Mouse (Mus musculus): ENCODE results near the gene Sap25. TPM values are rescaled to one million over a fixed set of nuclear protein-coding genes. Genes with fewer than 3 reads are reported as not detected.

Sap25 gene
- 4.5 and 8.5 TPM in 2 replicates for polyA plus RNA-seq (2015; fragmentation: Nextera tagmentation; extraction: Ambion mirVana)

- ATAC-seq (replicated peaks), result no peak
- WGBS, result 88% methylated on average over 19 of the region's 19 CpGs
- peaks cover 52% of the 10 kb centered on the region for H3K36me3 ChIP-seq
Measured at GRCm38 (mm10) chr5:137641054-137641453, at the start of gene Sap25. Sap25 (plus strand) TSS chr5:137641334.

GRCm38 (mm10) chr5:137595921-137596320 is 45.2 kb upstream of the Sap25 start:
- Histone ChIP-seq H3K27me3 (no peaks in the 10 kb centered on the region), H3K27ac (replicated peaks) (no peak overlapping the region), H3K9me3 (no peaks in the 10 kb centered on the region), H3K4me2 (replicated peaks) (no peak overlapping the region), H3K4me3 (no peak overlapping the region), H3K4me1 (peaks cover 16% of the 10 kb centered on the region), H3K9ac (replicated peaks) (no peak overlapping the region), H3K36me3 (no peaks in the 10 kb centered on the region)
- WGBS, result 70% methylated on average over 7 of the region's 7 CpGs
- ATAC-seq (replicated peaks), result no peak

More at GRCm38 (mm10) chr5:137641054-137641453, at the start of gene Sap25:
- H3K4me3 ChIP-seq, result no peak within 1 kb of the TSS
- peaks cover 25% of the 10 kb centered on the region for H3K27me3 ChIP-seq
- H3K9me3 ChIP-seq, result no peaks in the 10 kb centered on the region
- peaks cover 9% of the 10 kb centered on the region for H3K4me1 ChIP-seq
- H3K9ac ChIP-seq (replicated peaks), result no peak within 1 kb of the TSS
- H3K27ac ChIP-seq (replicated peaks), result no peak within 1 kb of the TSS
- no peak within 1 kb of the TSS for H3K4me2 ChIP-seq (replicated peaks)

DNA sequence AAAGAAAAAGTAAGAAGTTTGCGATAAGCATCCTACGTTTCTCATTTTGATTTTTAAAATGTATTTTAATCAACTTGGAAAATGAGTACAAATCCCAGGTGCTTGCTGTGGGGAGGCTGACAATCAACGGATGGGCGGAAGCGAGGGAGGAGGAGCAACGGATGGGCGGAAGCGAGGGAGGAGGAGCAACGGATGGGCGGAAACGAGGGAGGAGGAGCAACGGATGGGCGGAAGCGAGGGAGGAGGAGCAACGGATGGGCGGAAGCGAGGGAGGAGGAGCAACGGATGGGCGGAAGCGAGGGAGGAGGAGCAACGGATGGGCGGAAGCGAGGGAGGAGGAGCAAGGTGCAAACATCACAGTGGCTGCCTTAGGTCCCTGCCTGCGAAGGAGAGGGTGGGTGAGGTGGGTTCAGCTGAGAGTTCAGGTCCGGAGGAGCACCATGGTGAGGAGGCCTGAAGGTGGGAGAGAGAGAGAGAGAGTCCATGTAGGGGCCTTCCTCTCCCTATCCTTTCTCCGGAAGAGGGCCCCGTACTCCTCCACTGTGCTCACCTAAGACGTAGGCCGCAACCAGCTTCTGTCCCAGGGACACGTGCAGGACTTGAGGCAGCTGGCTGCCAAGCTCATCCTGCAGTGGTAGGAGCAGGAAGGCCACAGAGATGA is 44.4 kb upstream of the Sap25 start:
- no peaks in the 10 kb centered on the region for H3K27me3 ChIP-seq
- H3K4me3 ChIP-seq, result 0 out of 2 replicates have a peak overlapping the region, but pooled peaks have one; percentile 8
- no peaks in the 10 kb centered on the region for H3K36me3 ChIP-seq
- H3K4me2 ChIP-seq (replicated peaks), result peak overlapping the region; percentile 3; the same call in 1 of the 2 replicates
- no peak overlapping the region for H3K27ac ChIP-seq (replicated peaks)
- peaks cover 21% of the 10 kb centered on the region for H3K4me1 ChIP-seq
- no peak for ATAC-seq (replicated peaks)
- H3K9ac ChIP-seq (replicated peaks), result no peak overlapping the region
- 36% methylated on average over 30 of the region's 30 CpGs for WGBS
- H3K9me3 ChIP-seq, result no peaks in the 10 kb centered on the region

DNA sequence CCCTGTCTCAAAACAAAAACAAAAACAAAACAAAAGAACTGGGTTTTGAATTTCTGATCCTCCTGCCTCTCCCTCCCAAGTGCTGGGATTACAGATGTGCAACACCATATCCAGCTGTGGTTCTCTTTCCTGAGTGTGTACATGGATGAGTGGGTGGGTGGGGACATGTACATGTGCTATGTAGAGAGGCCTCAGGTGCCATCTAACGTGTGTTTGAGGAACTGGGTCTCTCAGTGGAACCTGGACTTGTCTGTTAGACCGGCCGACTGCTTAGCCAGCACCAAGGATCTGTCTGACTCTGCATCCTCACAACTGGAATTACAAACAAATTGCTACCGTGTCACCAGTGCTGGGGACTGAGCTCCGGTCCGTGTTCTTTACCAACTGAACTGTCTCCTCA is 43.5 kb upstream of the Sap25 start:
- WGBS, result 95% methylated on average over 6 of the region's 6 CpGs
- no peaks in the 10 kb centered on the region for H3K36me3 ChIP-seq
- ATAC-seq (replicated peaks), result no peak

DNA sequence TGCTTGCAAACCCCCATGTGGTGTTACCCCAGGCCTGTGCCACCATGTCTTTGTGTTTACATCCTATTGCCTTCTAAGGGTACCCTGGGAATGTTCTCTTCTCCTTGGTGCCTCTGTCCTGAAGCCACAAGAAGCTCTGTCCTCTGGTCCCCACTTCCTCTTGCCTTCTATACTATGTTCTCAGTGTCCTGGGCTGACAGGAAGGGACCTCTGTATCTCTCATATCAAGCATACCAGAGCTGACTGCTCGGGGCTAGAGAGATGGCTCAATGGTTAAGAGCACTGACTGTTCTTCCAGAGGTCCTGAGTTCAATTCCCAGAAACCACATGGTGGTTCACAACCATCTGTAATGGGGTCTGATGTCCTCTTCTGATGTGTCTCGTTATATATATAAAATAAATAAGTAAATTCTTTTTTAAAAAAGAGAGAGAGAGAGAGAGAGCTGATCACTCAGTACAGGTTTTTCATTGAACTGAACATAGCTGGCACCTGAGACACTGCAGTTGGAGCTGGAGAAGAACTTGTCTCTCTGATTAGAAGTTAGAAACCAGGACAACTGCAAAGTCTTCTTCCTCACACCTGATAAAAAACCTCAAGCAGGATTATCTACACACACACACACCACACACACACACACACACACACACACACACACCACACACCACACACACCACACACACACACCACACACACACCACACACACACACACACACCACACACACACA is 42.9 kb upstream of the Sap25 start:
- no peak overlapping the region for H3K4me2 ChIP-seq (replicated peaks)
- 84% methylated on average over 2 of the region's 2 CpGs for WGBS
- ATAC-seq (replicated peaks), result no peak
- no peak overlapping the region for H3K27ac ChIP-seq (replicated peaks)
- no peaks in the 10 kb centered on the region for H3K9me3 ChIP-seq
- H3K36me3 ChIP-seq, result no peaks in the 10 kb centered on the region
- H3K9ac ChIP-seq (replicated peaks), result no peak overlapping the region
- H3K4me1 ChIP-seq, result peaks cover 30% of the 10 kb centered on the region
- H3K4me3 ChIP-seq, result no peak overlapping the region
- H3K27me3 ChIP-seq, result no peaks in the 10 kb centered on the region

More for the DNA sequence above, 43.5 kb upstream of the Sap25 start:
- no peak overlapping the region for H3K4me2 ChIP-seq (replicated peaks)
- no peak overlapping the region for H3K9ac ChIP-seq (replicated peaks)
- no peaks in the 10 kb centered on the region for H3K27me3 ChIP-seq
- peaks cover 28% of the 10 kb centered on the region for H3K4me1 ChIP-seq
- no peak overlapping the region for H3K4me3 ChIP-seq
- H3K27ac ChIP-seq (replicated peaks), result no peak overlapping the region
- no peaks in the 10 kb centered on the region for H3K9me3 ChIP-seq

DNA sequence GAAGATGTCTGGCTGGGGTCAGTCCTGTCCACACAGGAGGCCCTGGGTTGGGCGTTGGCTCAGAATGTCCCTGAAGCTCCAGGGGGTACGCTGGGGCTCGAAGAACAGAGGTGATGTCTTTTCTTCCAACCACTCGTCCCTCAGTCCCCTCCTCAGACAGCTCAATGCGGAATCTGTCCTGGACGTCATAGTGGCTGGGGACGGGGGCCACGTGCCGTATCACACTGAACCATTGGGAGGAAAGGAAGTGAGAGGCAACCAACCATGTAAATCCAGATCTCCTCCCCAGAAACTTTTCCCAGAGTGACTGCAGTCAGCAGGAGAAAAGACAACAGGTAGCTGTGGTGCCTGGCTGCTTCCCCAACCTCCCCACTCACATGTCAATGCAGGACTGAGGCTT is 41.5 kb upstream of the Sap25 start:
- peak overlapping the region; percentile 99 for H3K4me2 ChIP-seq (replicated peaks)
- peak overlapping the region; percentile 89 for H3K9ac ChIP-seq (replicated peaks)
- no peaks in the 10 kb centered on the region for H3K36me3 ChIP-seq
- peaks cover 30% of the 10 kb centered on the region for H3K4me1 ChIP-seq
- ATAC-seq (replicated peaks), result no peak
- H3K4me3 ChIP-seq, result peak overlapping the region; percentile 51
- 68% methylated on average over 9 of the region's 9 CpGs for WGBS
- H3K9me3 ChIP-seq, result no peaks in the 10 kb centered on the region
- no peak overlapping the region for H3K27ac ChIP-seq (replicated peaks)
- no peaks in the 10 kb centered on the region for H3K27me3 ChIP-seq

- 1% methylated on average over 19 of the region's 19 CpGs for WGBS
- Histone ChIP-seq H3K36me3 (no peaks in the 10 kb centered on the region), H3K4me1 (peaks cover 30% of the 10 kb centered on the region), H3K9ac (replicated peaks) (peak overlapping the region; percentile 89), H3K4me2 (replicated peaks) (peak overlapping the region; percentile 99), H3K4me3 (peak overlapping the region; percentile 51), H3K27ac (replicated peaks) (peak overlapping the region; percentile 70), H3K27me3 (no peaks in the 10 kb centered on the region), H3K9me3 (no peaks in the 10 kb centered on the region)
- 0 out of 2 replicates have a peak, but pooled peaks have one; percentile 30 for ATAC-seq (replicated peaks)
Measured at GRCm38 (mm10) chr5:137600281-137600618, 40.9 kb upstream of the Sap25 start.

DNA sequence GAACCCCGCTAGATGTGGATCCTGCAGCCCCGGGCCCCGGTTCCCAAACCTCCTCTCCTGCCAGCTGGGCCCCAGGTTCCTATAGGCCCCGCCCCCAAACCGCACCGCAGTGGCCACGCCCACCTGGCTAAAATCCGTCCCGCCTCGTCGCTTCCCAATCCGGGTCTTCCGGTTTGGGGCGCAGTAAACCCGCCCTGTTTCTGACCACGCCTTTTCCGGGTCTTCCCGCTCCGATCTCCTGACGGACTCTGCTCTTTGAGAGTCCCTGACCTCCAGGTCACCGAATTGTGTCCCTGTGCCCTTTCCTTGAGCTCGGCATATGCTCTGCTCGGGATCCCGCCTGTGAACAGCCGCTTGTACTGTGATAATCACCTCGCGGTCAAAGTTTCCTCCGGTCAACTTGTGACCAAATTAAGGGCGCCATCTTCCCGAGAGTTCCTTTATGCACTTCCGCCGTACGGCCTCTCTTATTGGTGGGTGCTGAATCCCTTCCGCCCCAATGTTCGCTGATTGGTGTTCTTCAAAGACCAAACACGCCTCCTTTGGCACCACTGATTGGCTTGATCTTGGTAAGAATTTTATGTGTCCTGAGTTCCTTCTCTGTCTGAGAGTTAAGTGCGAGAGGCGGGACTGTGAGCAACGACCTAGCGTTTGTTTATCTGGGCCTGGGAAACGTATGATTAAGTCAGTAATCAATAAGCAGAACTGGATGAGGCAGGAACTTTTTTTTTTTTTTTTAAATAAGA is 40.3 kb upstream of the Sap25 start, which contains the start of gene Mospd3:
Gene Mospd3 (minus strand): TSS at position 440 of the 746 bp plus-strand sequence.
- Histone ChIP-seq H3K9me3 (no peaks in the 10 kb centered on the region), H3K27ac (replicated peaks) (peak within 1 kb of the TSS; percentile 70), H3K4me1 (peaks cover 30% of the 10 kb centered on the region), H3K27me3 (no peaks in the 10 kb centered on the region), H3K4me3 (peak within 1 kb of the TSS; percentile 51), H3K9ac (replicated peaks) (peak within 1 kb of the TSS; percentile 89), H3K36me3 (no peaks in the 10 kb centered on the region), H3K4me2 (replicated peaks) (peak within 1 kb of the TSS; percentile 99)
- under 1% methylated on average over 41 of the region's 41 CpGs for WGBS
- ATAC-seq (replicated peaks), result peak; percentile 96

DNA sequence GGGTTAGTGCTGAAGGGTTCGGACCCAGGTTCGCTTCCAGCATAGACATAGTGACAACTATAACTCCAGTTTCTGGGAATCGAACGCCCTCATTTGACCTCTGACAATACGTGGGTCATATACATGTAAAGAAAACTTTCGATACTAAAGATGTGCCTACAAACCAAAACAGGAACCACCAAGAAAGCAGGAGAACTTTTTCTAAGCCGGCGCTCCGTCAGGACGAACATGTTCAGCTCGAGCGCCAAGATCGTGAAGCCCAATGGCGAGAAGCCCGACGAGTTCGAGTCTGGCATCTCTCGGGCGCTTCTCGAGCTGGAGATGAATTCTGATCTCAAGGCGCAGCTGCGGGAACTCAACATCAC is 39.8 kb upstream of the Sap25 start:
- H3K4me1 ChIP-seq, result peaks cover 30% of the 10 kb centered on the region
- no peaks in the 10 kb centered on the region for H3K9me3 ChIP-seq
- peak overlapping the region; percentile 49 for H3K9ac ChIP-seq (replicated peaks)
- under 1% methylated on average over 22 of the region's 22 CpGs for WGBS
- H3K27ac ChIP-seq (replicated peaks), result peak overlapping the region; percentile 70
- ATAC-seq (replicated peaks), result no peak
- peak overlapping the region; percentile 99 for H3K4me2 ChIP-seq (replicated peaks)
- H3K4me3 ChIP-seq, result peak overlapping the region; percentile 51
- H3K36me3 ChIP-seq, result no peaks in the 10 kb centered on the region
- H3K27me3 ChIP-seq, result no peaks in the 10 kb centered on the region

DNA sequence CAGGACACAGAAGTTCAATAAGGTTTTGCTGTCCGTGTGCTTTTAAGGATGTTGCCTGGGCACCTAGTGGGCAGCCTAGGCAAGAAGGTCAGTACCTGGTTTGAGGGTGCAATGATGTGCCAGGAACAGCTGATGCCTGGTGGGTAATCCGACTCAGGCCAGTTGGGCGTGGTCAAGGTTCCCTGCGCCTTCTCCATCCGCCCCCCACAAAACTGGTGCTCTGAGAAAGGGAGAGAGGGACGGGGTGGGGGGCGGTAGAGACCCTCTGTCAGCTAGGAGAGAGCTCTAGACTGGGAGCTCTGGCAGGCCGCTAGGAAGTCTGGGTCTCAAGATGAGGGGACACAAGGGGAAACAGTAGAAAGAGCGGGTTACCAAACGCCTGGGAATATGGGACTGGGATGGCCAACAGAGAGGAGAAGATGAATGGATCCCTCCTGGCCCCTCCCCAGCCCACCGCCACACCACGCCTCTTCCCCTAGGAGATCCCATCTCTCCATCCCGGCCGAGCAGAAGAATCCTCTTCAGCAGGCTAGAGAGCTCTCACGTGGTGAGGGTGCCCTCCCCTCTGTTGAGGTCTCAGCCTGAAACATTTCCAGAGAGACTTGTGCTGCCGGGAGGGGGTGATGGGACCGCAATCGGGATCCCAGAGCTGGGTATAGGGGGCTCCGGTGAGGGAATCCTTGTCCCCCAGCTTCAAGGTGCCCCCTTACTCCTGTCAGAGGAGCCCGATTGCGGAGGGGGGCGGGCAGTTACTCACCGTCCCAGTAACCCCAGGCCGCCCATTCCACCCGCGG is 33.1 kb upstream of the Sap25 start:
- Histone ChIP-seq H3K4me3 (peak overlapping the region; percentile 10; the same call in 1 of the 2 replicates), H3K36me3 (no peaks in the 10 kb centered on the region), H3K9me3 (no peaks in the 10 kb centered on the region), H3K27me3 (peaks cover 10% of the 10 kb centered on the region; the same call in 1 of the 2 replicates), H3K4me2 (replicated peaks) (peak overlapping the region; percentile 20), H3K4me1 (no peaks in the 10 kb centered on the region; the same call in 1 of the 2 replicates), H3K27ac (replicated peaks) (no peak overlapping the region), H3K9ac (replicated peaks) (0 out of 2 replicates have a peak overlapping the region, but pooled peaks have one; percentile 8)
- WGBS, result 15% methylated on average over 26 of the region's 26 CpGs
- no peak for ATAC-seq (replicated peaks)

DNA sequence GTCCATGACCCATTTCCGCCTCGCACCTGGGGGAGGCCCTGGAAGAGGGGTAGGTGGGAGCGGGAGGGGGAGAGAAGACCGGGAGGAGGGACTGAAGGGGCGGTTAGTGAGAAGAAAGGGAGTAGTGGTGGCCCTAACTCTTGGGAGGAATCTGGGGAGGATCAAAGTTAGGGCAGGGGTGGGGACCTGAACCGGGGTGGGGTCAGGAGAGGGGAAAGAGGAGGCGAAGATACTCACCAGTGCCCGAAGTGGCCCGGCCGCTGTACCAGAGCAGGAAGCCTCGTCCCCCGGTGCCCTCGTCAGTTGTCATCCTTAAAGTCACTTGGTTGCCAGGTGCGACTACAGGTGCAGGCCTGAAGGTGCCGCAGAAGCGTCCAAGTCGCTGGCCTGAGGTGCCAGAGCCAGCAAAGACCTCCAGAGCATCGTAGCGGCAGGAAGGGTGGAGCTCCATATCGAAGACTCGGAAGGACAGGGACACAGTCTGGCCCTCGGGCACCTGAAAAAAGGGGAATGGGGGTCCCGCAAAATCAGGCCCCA is 32.4 kb upstream of the Sap25 start:
- Histone ChIP-seq H3K4me3 (peak overlapping the region; percentile 10; the same call in 1 of the 2 replicates), H3K27me3 (peaks cover 10% of the 10 kb centered on the region; the same call in 1 of the 2 replicates), H3K4me2 (replicated peaks) (peak overlapping the region; percentile 20), H3K27ac (replicated peaks) (no peak overlapping the region), H3K9ac (replicated peaks) (no peak overlapping the region), H3K4me1 (no peaks in the 10 kb centered on the region), H3K36me3 (no peaks in the 10 kb centered on the region), H3K9me3 (no peaks in the 10 kb centered on the region)
- WGBS, result 14% methylated on average over 23 of the region's 23 CpGs
- ATAC-seq (replicated peaks), result no peak
